Mouse (Mus musculus): ENCODE measurements at regions not wholly inside any gene's neighbourhood (a gene's known extent, or its start where the extent isn't known, plus 50 kb on each side); places are given as distances from the start of the nearest gene placed in this dataset.

- no peak for DNase-seq
Measured at GRCm38 (mm10) chr1:167517611-167518110, 51.1 kb upstream of the Lrrc52 start.

- DNase-seq: no peak
Measured at GRCm38 (mm10) chr1:167523881-167524280, 57.3 kb upstream of the Lrrc52 start.

GRCm38 (mm10) chr1:167532571-167533331, 65.4 kb upstream of the Rxrg start:
- peak; percentile 9 for DNase-seq

GRCm38 (mm10) chr1:167546000-167546399, 52.2 kb upstream of the Rxrg start:
- DNase-seq: no peak

GRCm38 (mm10) chr1:167547248-167547647, 50.9 kb upstream of the Rxrg start:
- DNase-seq: peak; percentile 23
